Mouse (Mus musculus) spleen, adult 2 months (tissue): ENCODE results near the gene 1600012H06Rik.
"Not testable (repeated sequence)": the region's sequence is repeated elsewhere in the genome, so short reads cannot be mapped to it uniquely, and the experiment has no call there.

Experiments
- CTCF ChIP-seq: fragments of 200-500 bp; IDR thresholded peaks from 2 replicates; pipeline ENCODE4 v1.5.1; 2011; ENCODE audit warnings: mild to moderate bottlenecking, inconsistent platforms; ENCODE audit not compliant: insufficient read depth, insufficient read length, insufficient replicate concordance; ENCODE audit errors: extremely low read depth
- POLR2A ChIP-seq: fragments of 200-500 bp; IDR thresholded peaks from 2 replicates; pipeline ENCODE4 v1.6.1; 2011; ENCODE audit warnings: low read depth, low read length, inconsistent platforms

DNA sequence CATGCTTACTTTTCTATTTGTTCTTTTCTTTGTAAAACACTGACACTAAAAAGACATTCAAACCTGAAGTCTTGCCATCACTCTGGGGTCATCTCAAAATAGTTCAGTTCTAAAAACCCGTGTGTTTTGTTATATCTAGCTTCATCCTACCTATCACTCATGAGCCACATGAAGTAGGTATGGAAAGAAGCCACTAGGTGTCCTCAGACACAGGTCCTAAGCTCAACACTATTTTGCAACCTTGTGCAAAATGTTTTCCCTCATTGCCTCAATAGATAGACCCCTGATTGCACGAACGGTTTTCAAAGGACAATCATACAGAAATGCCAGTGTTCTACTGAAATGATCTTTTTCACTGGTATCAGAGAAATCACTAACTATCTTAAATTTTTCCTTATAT is 66.1 kb downstream of the 1600012H06Rik start:
- not testable (repeated sequence) for TF ChIP-seq POLR2A, CTCF
